Mouse (Mus musculus) heart, embryonic 16.5 days (tissue): Measurements from ENCODE around the gene Unk. TPM values are rescaled to one million over a fixed set of nuclear protein-coding genes. Genes with fewer than 3 reads are reported as not detected.

ENCODE experiments used
- ATAC-seq: fragments of 200-750 bp; cut with Nextera tagmentation; replicated peaks from 2 replicates; pipeline ENCODE4 v1.8.0; 2017; ENCODE audit warnings: moderate number of reproducible peaks; ENCODE audit not compliant: insufficient read depth, low FRiP score; ENCODE audit errors: extremely low read depth
- H3K27ac ChIP-seq: fragments of 300-500 bp; sonication (generic); 2 replicates; pipeline ENCODE4 v1.5.1; 2014; ENCODE audit warnings: mild to moderate bottlenecking, low read length, control low read depth, moderate library complexity
- H3K27me3 ChIP-seq: fragments of 300-500 bp; sonication (generic); 2 replicates; pipeline ENCODE4 v1.6.1; 2014; ENCODE audit warnings: low read length, mixed read lengths; ENCODE audit not compliant: control insufficient read depth, insufficient read depth
- H3K36me3 ChIP-seq: fragments of 300-500 bp; sonication (generic); 2 replicates; pipeline ENCODE4 v1.6.1; 2014; ENCODE audit not compliant: control insufficient read depth, insufficient read depth
- H3K4me1 ChIP-seq: fragments of 300-500 bp; sonication (generic); 2 replicates; pipeline ENCODE4 v1.6.1; 2014; ENCODE audit warnings: low read length, mixed read lengths; ENCODE audit not compliant: control insufficient read depth, insufficient read depth
- H3K4me2 ChIP-seq: fragments of 300-500 bp; sonication (generic); 2 replicates; pipeline ENCODE4 v1.6.1; 2014; ENCODE audit warnings: low read depth, mild to moderate bottlenecking, control low read depth, low read length
- H3K4me3 ChIP-seq: fragments of 300-500 bp; sonication (generic); 2 replicates; pipeline ENCODE4 v1.5.1; 2014; ENCODE audit warnings: mild to moderate bottlenecking, control low read depth, low read length
- H3K9ac ChIP-seq: fragments of 300-500 bp; sonication (generic); 2 replicates; pipeline ENCODE4 v1.6.1; 2014; ENCODE audit warnings: low read length, control low read depth
- H3K9me3 ChIP-seq: fragments of 300-500 bp; sonication (generic); replicated peaks from 2 replicates; pipeline ENCODE4 v1.6.1; 2016; ENCODE audit warnings: low read length; ENCODE audit not compliant: control insufficient read depth
- whole genome bisulfite sequencing: fragments of 180-500 bp; shearing (Covaris S2); extraction: QIAGEN DNeasy Blood & Tissue Kit; methylation state at CpG from one replicate; pipeline ENCODE4 v1.1.7; 2014; 5-methylcytosine and 5-hydroxymethylcytosine counted together
- polyA plus RNA-seq: library from polyadenylated mRNA; unstranded; fragments of >200 nt; fragmentation: Nextera tagmentation; extraction: Ambion mirVana; gene quantifications from 2 replicates; pipeline ENCODE4 v1.2.1, GENCODE M21; 2015

The Unk gene
- polyA plus RNA-seq, 1 experiment from 2014 or later, result 23.2 TPM

DNA sequence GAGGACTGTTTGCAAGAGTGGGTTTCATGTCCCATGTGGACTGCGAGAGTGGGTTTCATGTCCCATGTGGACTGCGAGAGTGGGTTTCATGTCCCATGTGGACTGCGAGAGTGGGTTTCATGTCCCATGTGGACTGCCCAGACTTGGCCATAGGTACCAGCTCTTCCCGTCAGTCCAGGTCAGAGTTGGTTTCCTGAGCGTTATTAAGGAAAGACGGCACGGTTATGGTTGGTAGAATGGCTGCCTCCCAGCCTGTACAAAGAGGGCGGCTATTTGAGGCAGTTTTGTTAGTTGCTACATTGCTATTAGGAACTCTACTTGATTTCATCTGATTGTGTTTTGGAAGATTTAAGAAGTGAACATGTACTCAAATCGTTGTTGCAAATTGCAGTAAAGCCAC lies 7.7 kb downstream of the Unk start:
- Histone ChIP-seq H3K27ac (no peak overlapping the region), H3K36me3 (peaks cover 14% of the 10 kb centered on the region), H3K9me3 (peaks cover 4% of the 10 kb centered on the region; the same call in 1 of the 2 replicates), H3K4me2 (no peak overlapping the region), H3K9ac (no peak overlapping the region), H3K4me1 (peaks cover 2% of the 10 kb centered on the region; the same call in 1 of the 2 replicates), H3K4me3 (no peak overlapping the region), H3K27me3 (no peaks in the 10 kb centered on the region)
- WGBS, result 95% methylated on average over 9 of the region's 9 CpGs
- ATAC-seq, result no peak

- peaks cover 15% of the 10 kb centered on the region for H3K36me3 ChIP-seq
- H3K9me3 ChIP-seq, result peaks cover 4% of the 10 kb centered on the region; the same call in 1 of the 2 replicates
- no peak overlapping the region for H3K4me3 ChIP-seq
- H3K4me1 ChIP-seq, result no peaks in the 10 kb centered on the region
- ATAC-seq, result peak; percentile 52; the same call in 1 of the 2 replicates
- H3K27me3 ChIP-seq, result no peaks in the 10 kb centered on the region
- H3K4me2 ChIP-seq, result no peak overlapping the region
- H3K9ac ChIP-seq, result no peak overlapping the region
- H3K27ac ChIP-seq, result no peak overlapping the region
- WGBS, result 55% methylated on average over 6 of the region's 6 CpGs
Observed at GRCm38 (mm10) chr11:116040593-116040992, 10.5 kb downstream of the Unk start.

DNA sequence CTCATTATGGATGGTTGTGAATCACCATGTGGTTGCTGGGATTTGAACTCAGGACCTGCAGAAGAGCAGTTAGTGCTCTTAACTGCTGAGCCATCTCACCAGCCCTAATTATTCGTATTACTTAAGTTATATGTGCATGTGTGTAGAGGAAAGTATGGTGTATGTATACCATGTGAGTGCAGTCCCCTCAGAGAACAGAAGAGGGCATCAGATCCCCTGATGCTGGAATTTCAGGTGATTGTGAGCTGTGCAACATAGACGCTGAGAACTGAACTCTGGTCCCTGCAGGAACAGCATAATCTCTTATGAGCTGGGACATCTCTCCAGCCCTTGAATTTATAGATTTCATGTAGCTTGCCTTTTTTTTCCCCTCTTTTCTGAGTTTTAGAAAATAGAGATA lies 11.7 kb downstream of the Unk start:
- Histone ChIP-seq H3K4me1 (no peaks in the 10 kb centered on the region), H3K9ac (no peak overlapping the region), H3K9me3 (peaks cover 4% of the 10 kb centered on the region; the same call in 1 of the 2 replicates), H3K36me3 (peaks cover 22% of the 10 kb centered on the region), H3K27me3 (no peaks in the 10 kb centered on the region), H3K4me2 (no peak overlapping the region), H3K4me3 (no peak overlapping the region), H3K27ac (no peak overlapping the region)
- WGBS, result 97% methylated on average over 2 of the region's 2 CpGs
- no peak for ATAC-seq

- Histone ChIP-seq H3K4me3 (no peak overlapping the region), H3K4me1 (no peaks in the 10 kb centered on the region), H3K27ac (no peak overlapping the region), H3K9me3 (peaks cover 4% of the 10 kb centered on the region; the same call in 1 of the 2 replicates), H3K4me2 (no peak overlapping the region), H3K36me3 (peaks cover 28% of the 10 kb centered on the region), H3K27me3 (no peaks in the 10 kb centered on the region), H3K9ac (no peak overlapping the region)
- no peak for ATAC-seq
- 79% methylated on average over 5 of the region's 5 CpGs for WGBS
Observed at GRCm38 (mm10) chr11:116042372-116043138, 12.4 kb downstream of the Unk start.

GRCm38 (mm10) chr11:116043286-116043685 lies 13.2 kb downstream of the Unk start:
- H3K4me2 ChIP-seq, result no peak overlapping the region
- no peak for ATAC-seq
- no peaks in the 10 kb centered on the region for H3K4me1 ChIP-seq
- peaks cover 35% of the 10 kb centered on the region for H3K36me3 ChIP-seq
- H3K9ac ChIP-seq, result no peak overlapping the region
- no peaks in the 10 kb centered on the region for H3K27me3 ChIP-seq
- peaks cover 4% of the 10 kb centered on the region; the same call in 1 of the 2 replicates for H3K9me3 ChIP-seq
- 97% methylated on average over 1 of the region's 1 CpGs for WGBS
- H3K4me3 ChIP-seq, result no peak overlapping the region
- no peak overlapping the region for H3K27ac ChIP-seq

GRCm38 (mm10) chr11:116045173-116045572 lies 15.1 kb downstream of the Unk start:
- WGBS, result 95% methylated on average over 6 of the region's 6 CpGs
- no peak for ATAC-seq

DNA sequence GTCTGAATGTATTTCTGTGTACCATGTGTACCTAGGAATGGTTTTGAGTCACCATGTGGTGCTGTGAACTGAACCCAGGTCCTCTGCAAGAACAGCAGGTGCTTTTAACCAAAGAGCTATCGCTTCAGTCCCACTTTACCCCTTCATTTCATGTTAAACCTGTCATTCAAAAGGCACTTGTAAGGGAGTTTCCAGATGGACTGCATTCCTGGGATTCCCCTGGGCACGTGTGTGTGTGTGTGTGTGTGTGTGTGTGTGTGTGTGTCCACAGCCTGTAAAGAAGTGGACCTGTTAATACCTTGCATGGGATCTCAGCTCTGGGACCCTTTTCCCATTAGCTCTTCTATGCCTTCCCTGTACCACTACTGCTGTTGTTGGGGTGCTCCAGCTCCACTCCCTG lies 19.5 kb downstream of the Unk start:
- 70% methylated on average over 2 of the region's 2 CpGs for WGBS
- ATAC-seq, result no peak

More at GRCm38 (mm10) chr11:116045173-116045572, 15.1 kb downstream of the Unk start:
- H3K9me3 ChIP-seq, result peaks cover 4% of the 10 kb centered on the region; the same call in 1 of the 2 replicates
- no peak overlapping the region for H3K4me3 ChIP-seq
- no peaks in the 10 kb centered on the region for H3K27me3 ChIP-seq
- no peak overlapping the region for H3K27ac ChIP-seq
- no peaks in the 10 kb centered on the region for H3K4me1 ChIP-seq
- H3K4me2 ChIP-seq, result no peak overlapping the region
- H3K36me3 ChIP-seq, result peaks cover 47% of the 10 kb centered on the region
- no peak overlapping the region for H3K9ac ChIP-seq

DNA sequence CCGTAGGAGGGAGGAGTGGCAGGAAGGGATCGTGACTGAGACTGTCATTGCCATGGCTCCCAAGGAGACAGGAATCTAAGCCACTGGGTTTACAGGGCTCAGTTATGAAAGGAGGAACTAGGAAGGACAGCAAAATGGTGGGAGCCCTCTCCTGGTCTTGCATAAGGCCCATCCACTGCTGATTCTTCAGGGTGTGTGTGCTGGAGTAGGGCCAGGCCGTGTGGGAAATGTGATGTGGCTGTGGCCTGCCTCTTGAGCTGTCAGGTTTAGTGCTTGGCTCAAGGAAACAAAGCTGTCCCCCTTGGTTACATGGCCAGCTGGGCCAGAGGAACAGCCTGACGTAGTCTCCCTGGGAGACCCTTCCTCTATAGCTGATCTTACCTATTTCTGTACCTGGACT lies 20.1 kb downstream of the Unk start:
- no peak overlapping the region for H3K4me3 ChIP-seq
- no peaks in the 10 kb centered on the region for H3K9me3 ChIP-seq
- no peak for ATAC-seq
- H3K4me1 ChIP-seq, result no peaks in the 10 kb centered on the region
- H3K27ac ChIP-seq, result no peak overlapping the region
- no peak overlapping the region for H3K4me2 ChIP-seq
- WGBS, result 76% methylated on average over 4 of the region's 4 CpGs
- no peaks in the 10 kb centered on the region for H3K27me3 ChIP-seq
- peaks cover 66% of the 10 kb centered on the region for H3K36me3 ChIP-seq
- H3K9ac ChIP-seq, result no peak overlapping the region

More for the DNA sequence above, 19.5 kb downstream of the Unk start:
- no peak overlapping the region for H3K27ac ChIP-seq
- H3K4me2 ChIP-seq, result no peak overlapping the region
- no peak overlapping the region for H3K9ac ChIP-seq
- no peaks in the 10 kb centered on the region for H3K9me3 ChIP-seq
- H3K27me3 ChIP-seq, result no peaks in the 10 kb centered on the region
- peaks cover 61% of the 10 kb centered on the region for H3K36me3 ChIP-seq
- H3K4me1 ChIP-seq, result no peaks in the 10 kb centered on the region
- H3K4me3 ChIP-seq, result no peak overlapping the region

DNA sequence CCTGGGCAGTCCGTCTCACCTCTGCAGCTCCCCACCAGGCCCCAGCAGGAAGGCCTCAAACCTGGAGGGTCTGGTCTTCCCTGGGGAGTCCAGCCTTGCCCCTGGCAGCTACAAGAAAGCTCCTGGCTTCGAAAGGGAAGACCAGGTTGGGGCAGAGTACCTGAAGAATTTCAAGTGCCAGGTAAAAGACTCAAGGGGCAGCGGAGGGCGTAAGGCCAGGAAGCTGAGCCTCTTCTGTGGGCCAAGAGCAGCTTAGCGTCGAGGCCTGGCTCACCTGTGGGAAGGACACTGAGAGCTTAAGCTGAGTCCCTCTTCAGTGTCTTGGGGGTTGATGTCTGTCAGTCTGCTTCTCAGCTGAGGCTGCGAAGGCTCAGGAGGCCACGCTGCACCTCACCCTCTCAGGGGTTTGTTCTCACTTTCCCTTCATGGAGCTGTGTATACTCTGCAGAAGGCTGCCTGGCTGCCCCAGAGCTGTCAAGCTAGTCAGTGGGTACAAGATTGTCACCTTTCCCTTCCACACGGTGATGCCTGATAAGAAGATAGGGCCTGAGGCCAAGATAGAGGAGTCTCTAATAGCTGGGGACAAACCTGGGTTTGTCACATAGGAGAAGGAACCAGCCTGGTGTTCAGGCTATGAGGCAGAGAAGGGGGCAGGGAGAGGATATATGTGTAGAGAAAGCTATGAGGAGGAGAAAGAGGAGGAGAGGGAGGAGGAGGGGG lies 23.5 kb downstream of the Unk start:
- ATAC-seq, result no peak
- no peak overlapping the region for H3K27ac ChIP-seq
- peaks cover 69% of the 10 kb centered on the region for H3K36me3 ChIP-seq
- no peaks in the 10 kb centered on the region for H3K9me3 ChIP-seq
- H3K4me3 ChIP-seq, result no peak overlapping the region
- H3K4me2 ChIP-seq, result no peak overlapping the region
- 82% methylated on average over 9 of the region's 9 CpGs for WGBS
- H3K9ac ChIP-seq, result no peak overlapping the region
- peaks cover 11% of the 10 kb centered on the region for H3K4me1 ChIP-seq
- H3K27me3 ChIP-seq, result no peaks in the 10 kb centered on the region
